9 mouse cellular contexts compared by ENCODE assay signal in the genomic region with DNA sequence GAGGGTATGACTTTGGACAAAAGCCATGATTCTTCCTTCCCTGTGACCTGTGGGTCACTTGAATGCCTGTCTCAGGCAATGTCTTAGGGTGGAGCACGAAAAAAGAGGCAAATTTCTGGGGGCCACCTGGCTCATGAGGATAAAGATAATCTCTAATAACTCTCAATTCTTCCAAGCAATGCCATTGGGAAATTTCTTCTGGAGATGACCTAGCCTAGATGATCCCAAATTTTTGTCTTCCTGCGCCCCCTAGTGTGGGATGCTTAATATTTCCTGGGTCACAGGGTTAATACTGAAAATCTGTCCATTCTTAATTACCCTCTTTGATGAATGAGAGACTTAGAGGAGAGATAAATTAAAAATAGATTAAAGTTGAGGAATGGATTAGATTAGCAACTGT.
DNase-seq lines count a peak whose midpoint lies in the region; ATAC-seq lines count a peak whose summit lies in the region.
"Had no signal": no experiment of that assay in that cellular context is flagged by ENCODE, and none has a peak within 500 bp of the region (broad histone marks: within the 10 kb centered on the region; RNA-seq: fewer than 3 reads in every experiment).

No protein-coding gene starts in this region.

- no peak overlapping the region for H3K9ac ChIP-seq in intestine, embryonic 14.5 days (ENCODE audit: low read length)
- no peak overlapping the region for H3K9ac ChIP-seq in intestine, embryonic 15.5 days
- H3K9ac ChIP-seq in neural tube, embryonic 15.5 days (replicated peaks) = no peak overlapping the region
- H3K9ac ChIP-seq: heart, embryonic 15.5 days had no signal

- H3K36me3 ChIP-seq in intestine, embryonic 14.5 days (ENCODE audit: control insufficient read depth, insufficient read depth, low read length) = no peaks in the 10 kb centered on the region
- H3K36me3 ChIP-seq in intestine, embryonic 15.5 days = no peaks in the 10 kb centered on the region
- H3K36me3 ChIP-seq in neural tube, embryonic 15.5 days = no peaks in the 10 kb centered on the region
- H3K36me3 ChIP-seq: heart, embryonic 15.5 days had no signal

- no peak overlapping the region for H3K4me2 ChIP-seq in intestine, embryonic 14.5 days (ENCODE audit: low read length)
- no peak overlapping the region for H3K4me2 ChIP-seq in intestine, embryonic 15.5 days (replicated peaks)
- H3K4me2 ChIP-seq in neural tube, embryonic 15.5 days = no peak overlapping the region
- H3K4me2 ChIP-seq: heart, embryonic 15.5 days had no signal

- ATAC-seq in intestine, embryonic 14.5 days (replicated peaks; ENCODE audit: low FRiP score, low TSS enrichment, low read depth) = no peak
- no peak for ATAC-seq in intestine, embryonic 15.5 days
- peak; percentile 50; the same call in 1 of the 2 replicates for ATAC-seq in neural tube, embryonic 15.5 days (ENCODE audit: low FRiP score)

- no peaks in the 10 kb centered on the region for H3K27me3 ChIP-seq in intestine, embryonic 14.5 days (replicated peaks; ENCODE audit: control insufficient read depth, insufficient read depth, low read length)
- H3K27me3 ChIP-seq in intestine, embryonic 15.5 days (replicated peaks) = no peaks in the 10 kb centered on the region
- H3K27me3 ChIP-seq in neural tube, embryonic 15.5 days (replicated peaks) = no peaks in the 10 kb centered on the region
- H3K27me3 ChIP-seq: heart, embryonic 15.5 days had no signal

- DNase-seq in intestine, embryonic 14.5 days (ENCODE audit: low spot score) = peak; percentile 71
- peak; percentile 55 for DNase-seq in CD4-positive, CD25-positive, alpha-beta regulatory T cell, adult 2 months (ENCODE audit: low read depth, low spot score)
- DNase-seq in c-Kit-positive CD71-positive TER-119-negative erythroid progenitor cells, embryonic 14.5 days (ENCODE audit: low read depth) = peak; percentile 5
- DNase-seq in forelimb bud, embryonic 11.5 days (ENCODE audit: low read depth, low spot score) = peak; percentile 31
- peak; percentile 58 to 67 for DNase-seq in kidney, postnatal 4 days
- DNase-seq in right cerebral cortex, postnatal 36 days (ENCODE audit: low spot score in 2 of 2) = no peak

- no peak overlapping the region for H3K27ac ChIP-seq in intestine, embryonic 14.5 days (ENCODE audit: low read depth)
- no peak overlapping the region for H3K27ac ChIP-seq in intestine, embryonic 15.5 days
- H3K27ac ChIP-seq in neural tube, embryonic 15.5 days (replicated peaks) = no peak overlapping the region
- H3K27ac ChIP-seq: heart, embryonic 15.5 days had no signal

- no peaks in the 10 kb centered on the region for H3K4me1 ChIP-seq in intestine, embryonic 14.5 days (replicated peaks; ENCODE audit: control insufficient read depth, insufficient read depth, low read length)
- no peaks in the 10 kb centered on the region for H3K4me1 ChIP-seq in intestine, embryonic 15.5 days (replicated peaks)
- peaks cover 5% of the 10 kb centered on the region; the same call in 1 of the 2 replicates for H3K4me1 ChIP-seq in neural tube, embryonic 15.5 days
- H3K4me1 ChIP-seq: heart, embryonic 15.5 days had no signal

- H3K4me3 ChIP-seq in intestine, embryonic 14.5 days (ENCODE audit: low read depth, low read length) = no peak overlapping the region
- no peak overlapping the region for H3K4me3 ChIP-seq in intestine, embryonic 15.5 days (replicated peaks)
- no peak overlapping the region for H3K4me3 ChIP-seq in neural tube, embryonic 15.5 days (replicated peaks)
- H3K4me3 ChIP-seq: heart, embryonic 15.5 days had no signal

- WGBS in intestine, embryonic 14.5 days = 6% methylated on average over 2 of the region's 2 CpGs
- 8% methylated on average over 2 of the region's 2 CpGs for WGBS in intestine, embryonic 15.5 days
- WGBS in neural tube, embryonic 15.5 days = 9% methylated on average over 2 of the region's 2 CpGs

- no peaks in the 10 kb centered on the region for H3K9me3 ChIP-seq in intestine, embryonic 14.5 days (ENCODE audit: control insufficient read depth, low read length)
- H3K9me3 ChIP-seq in intestine, embryonic 15.5 days = no peaks in the 10 kb centered on the region
- no peaks in the 10 kb centered on the region for H3K9me3 ChIP-seq in neural tube, embryonic 15.5 days (replicated peaks)
- H3K9me3 ChIP-seq: heart, embryonic 15.5 days had no signal

Comparison
In these comparisons a context has a peak if more than half of its experiments do, and no peak if none do; other contexts are left out.
1. DNase-seq: peak in intestine, embryonic 14.5 days (single experiment), CD4-positive, CD25-positive, alpha-beta regulatory T cell, adult 2 months (single experiment), c-Kit-positive CD71-positive TER-119-negative erythroid progenitor cells, embryonic 14.5 days (single experiment), forelimb bud, embryonic 11.5 days (single experiment) and kidney, postnatal 4 days (2 of 2); none in right cerebral cortex, postnatal 36 days (0 of 2).